Mouse (Mus musculus) embryo, embryonic 10.5 days (tissue): ENCODE measurements around the gene Cryba1.

Experiments
- DNase-seq: peaks from one replicate; pipeline ENCODE4 v3.0.0-alpha.2; 2015; ENCODE audit warnings: low spot score

The Cryba1 gene

DNA sequence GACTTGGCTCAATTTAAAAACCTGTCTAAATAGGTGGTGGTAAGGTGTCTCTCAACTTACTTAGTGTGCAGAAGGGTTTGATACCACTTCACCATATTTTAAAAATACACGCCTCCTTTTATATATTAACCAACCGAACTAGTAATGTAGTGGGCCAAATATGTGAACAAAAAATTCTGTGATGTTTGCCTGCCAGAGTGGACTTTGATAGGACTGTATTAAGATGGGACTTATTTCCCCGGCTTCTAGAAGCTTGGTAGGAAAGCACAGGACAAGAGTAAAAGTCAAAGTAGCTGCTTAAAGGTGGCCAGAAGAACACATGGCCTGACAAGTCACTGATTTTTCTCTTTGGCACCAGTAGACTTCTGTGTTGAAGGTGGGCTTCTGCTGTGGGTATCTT is 11.3 kb downstream of the Cryba1 start:
- DNase-seq: no peak

GRCm38 (mm10) chr11:77709039-77709438 is 16.0 kb downstream of the Cryba1 start:
- no peak for DNase-seq

- no peak for DNase-seq
Measured at GRCm38 (mm10) chr11:77705920-77706319, 19.2 kb downstream of the Cryba1 start.

GRCm38 (mm10) chr11:77697232-77697631 is 27.9 kb downstream of the Cryba1 start:
- DNase-seq: no peak

GRCm38 (mm10) chr11:77693026-77693425 is 32.1 kb downstream of the Cryba1 start:
- DNase-seq: no peak

DNA sequence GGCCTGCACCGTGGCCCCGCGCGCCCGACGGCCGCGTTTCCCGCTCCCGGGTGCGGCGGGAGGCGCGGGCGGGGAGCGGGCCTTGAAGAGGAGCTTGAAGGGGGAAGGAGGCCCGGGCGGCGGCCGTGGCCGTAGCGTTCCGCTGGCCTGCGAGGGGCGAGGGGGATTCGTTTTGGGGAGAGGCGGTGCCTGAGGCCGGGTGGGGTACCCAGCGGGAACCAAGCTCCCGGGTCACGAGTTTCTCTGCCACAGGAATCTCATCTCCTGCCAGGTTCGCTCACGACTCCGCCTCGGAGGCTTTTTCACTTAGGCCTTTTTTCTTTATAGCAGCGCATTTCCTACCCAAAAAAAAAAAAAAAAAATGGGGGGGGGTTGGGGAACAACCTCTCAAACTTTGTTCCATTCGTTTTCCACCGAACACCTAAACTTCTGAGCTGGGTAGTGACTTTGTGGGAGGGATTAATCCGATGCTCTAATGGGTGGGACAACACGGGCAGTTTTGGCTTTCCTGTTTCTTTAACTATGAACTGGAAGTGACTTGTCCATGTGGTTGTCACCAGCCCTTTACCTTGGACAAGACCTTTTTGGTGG is 37.4 kb downstream of the Cryba1 start:
- peak; percentile 50 for DNase-seq

DNA sequence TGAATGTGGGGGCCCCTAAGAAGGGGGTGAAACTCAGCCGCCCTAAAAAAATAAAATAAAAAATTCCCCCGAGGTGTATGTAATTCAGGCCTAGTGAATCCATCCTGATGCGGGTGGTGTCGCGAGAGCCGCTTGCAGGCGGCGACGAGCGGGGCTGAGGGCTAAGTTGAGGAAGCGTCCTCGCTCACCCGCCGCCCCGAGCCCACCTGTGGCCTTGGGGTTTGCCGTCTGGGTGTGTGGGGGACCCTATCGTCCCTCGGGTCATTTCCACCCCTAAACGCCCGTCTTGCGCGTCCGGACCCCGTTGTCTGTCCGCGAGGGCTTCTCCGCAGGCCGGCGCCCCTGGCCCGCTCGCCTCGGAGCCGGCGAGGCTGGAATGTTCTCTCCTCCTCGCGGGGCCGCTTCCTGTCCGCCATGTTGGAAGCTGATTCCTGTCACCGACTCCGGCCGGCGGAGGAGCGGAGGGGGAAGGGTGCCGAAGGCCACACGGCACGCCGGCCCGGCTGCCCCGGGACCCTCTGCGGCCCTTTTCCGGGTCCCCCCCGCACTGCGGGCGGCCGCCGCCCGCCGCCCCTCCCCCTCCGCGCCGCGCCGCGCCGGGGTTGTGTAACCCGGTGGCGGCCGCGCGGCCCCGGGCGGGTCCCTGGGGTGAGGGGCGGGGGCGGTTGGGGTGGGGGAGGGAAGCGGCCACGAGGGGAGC is 38.1 kb downstream of the Cryba1 start:
- peak; percentile 83 for DNase-seq

DNA sequence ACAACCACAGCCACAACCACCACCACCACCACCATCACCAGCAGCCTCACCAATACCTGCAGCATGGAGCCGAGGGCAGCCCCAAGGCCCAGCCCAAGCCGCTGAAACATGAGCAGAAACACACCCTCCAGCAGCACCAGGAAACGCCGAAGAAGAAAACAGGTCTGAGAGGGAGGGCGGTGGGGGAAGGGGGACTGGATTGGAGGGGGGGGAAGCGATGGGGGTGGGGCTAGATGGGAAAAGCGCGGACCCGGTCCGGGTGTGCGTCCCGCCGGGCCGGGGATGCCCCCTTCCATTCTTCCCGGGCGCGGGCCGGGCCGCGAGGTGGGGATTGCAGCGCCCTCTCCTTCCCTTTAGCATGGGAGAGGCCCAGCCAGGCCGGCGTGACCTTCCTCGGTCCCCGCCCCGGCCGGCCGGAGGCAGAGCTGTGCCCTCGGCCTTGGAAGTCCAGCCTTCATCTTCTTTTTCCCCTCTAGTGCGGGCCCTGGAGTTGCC is 38.7 kb downstream of the Cryba1 start:
- DNase-seq: peak; percentile 55

DNA sequence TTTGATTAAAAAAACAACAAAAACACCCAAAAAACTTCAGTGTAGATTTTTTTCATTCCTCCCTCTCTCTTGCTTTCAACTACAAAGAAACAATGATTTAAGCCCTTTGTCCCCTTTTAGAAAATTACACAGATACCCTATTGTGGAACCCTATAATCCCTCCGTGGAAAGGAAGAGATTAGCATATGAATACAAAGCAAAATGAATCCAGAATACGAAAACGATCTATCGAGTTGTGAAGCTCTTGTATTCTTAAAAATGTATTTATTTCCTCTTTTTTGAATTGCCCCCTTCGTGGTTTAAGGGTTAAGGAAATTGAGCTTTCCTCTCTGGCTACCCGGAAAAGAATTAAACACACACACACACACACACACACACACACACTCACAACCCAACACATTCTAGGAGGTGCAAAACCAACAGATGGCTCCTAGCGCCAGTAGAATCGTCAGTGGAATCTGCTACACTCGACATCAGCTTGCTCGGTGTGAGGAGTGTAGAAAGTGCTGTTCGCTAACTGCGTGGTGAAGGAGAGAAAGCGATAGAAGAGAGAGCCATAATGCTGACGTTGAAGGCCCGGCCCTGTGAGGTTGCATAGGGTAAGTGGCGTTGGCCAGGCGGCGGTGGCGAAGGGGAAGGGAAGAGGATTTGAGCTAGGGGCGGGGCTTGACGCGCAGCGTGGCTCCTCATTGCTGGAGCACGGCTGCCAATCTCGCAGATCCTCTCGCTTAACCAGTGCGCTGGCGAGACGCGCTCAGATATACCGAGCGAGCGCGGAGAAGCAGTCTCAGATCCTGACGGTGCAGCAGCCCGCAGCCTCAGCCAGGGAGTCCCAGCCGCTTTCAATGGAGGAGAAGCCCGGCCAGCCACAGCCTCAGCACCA is 39.5 kb downstream of the Cryba1 start, which contains the start of gene Nufip2:
TSS of gene Nufip2 (plus strand) at position 773 of the 883 bp plus-strand sequence.
- DNase-seq: peak; percentile 99

DNA sequence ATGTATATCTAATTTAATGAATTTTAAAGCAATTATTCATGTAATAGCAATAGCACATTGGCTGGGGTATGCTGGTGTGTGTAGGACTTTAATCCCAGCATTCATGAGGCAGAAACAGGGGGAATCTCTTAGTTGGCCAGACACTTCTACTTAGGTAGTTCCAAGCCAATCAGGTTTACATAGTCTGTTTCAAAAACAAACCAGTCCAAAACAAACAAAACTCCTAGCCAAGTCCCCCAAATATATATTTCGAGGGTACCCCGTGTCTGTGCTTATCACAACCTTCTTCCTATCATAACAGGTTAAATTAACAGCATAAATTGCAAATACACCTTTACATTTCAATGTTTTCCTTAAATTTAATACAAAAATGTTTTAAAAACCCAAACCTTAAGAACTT is 40.2 kb downstream of the Cryba1 start:
- DNase-seq: no peak

DNA sequence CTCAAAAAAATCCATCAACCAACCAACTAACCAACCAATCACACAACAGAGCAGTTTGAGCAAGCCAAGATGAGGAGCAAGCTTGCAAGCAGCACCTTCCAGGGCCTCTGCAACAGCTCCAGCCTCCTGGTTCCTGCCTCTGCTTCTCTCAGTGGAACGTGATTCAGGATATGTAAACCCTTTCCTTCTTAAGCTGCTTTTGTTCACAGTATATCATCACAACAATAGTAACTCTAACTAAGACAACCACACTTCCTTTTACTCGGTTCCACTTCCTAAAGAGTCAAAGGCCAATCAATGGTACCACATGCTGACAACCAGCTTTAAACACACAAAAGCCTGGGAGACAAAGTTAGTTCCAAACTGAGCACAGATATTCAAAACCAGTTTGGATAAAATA is 45.1 kb downstream of the Cryba1 start:
- DNase-seq: no peak

DNA sequence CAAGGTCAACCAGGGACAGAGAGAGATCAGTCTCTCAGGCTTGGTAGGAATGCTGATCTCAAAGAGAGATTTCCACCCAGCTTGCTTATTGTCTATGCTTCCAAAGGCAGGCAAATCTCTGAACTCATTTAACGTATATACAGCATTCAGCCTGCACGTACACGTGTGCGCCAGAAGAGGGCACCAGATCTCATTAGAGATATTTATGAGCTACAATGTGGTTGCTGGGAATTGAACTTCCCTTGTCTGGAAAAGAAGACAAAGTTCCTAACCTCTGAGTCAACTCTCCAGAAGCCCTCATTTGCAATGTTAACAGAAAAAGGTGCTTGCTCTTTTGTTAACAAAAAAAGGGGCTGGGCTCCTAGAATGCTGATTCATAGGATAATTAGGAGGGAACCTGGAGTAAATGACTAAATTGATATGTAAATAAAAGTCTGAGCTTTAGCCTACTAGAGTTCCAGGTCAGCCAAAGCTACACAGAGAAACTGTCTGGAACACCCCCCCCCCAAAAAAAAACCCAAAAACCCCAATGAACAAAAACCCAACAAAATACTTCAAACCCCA is 51.6 kb downstream of the Cryba1 start:
- DNase-seq: peak; percentile 17

GRCm38 (mm10) chr11:77672746-77673145 is 52.3 kb downstream of the Cryba1 start:
- DNase-seq: no peak
